Mouse (Mus musculus): Measurements from ENCODE around the gene Gm20388.

Gm20388 gene

DNA sequence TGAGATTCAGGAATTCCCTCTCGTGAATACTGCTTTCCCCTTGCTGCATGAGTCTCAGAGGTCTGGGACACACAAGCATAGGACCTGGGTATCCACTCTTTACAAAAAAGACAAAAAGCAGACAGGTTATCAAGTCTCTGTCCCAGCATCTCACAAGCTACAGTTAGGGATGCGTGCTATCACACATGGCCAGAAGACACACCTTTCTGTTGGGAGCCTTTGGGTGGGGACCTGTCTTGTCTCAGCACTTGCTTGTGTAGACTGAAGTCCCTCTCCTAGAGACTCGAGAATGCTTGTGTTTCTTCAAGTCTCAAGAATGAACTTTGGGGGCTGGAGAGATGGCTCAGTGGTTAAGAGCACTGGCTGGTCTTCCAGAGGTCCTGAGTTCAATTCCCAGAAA is 2002.2 kb downstream of the Gm20388 start:
- no peak for DNase-seq (ENCODE audit: extremely low spot score, low read depth, low spot score)

GRCm38 (mm10) chr8:121913378-121913777 is 2002.7 kb downstream of the Gm20388 start:
- DNase-seq (ENCODE audit: extremely low spot score, low read depth, low spot score): no peak

GRCm38 (mm10) chr8:121919158-121919557 is 2008.5 kb downstream of the Gm20388 start:
- no peak for DNase-seq (ENCODE audit: extremely low spot score, low read depth, low spot score)

GRCm38 (mm10) chr8:121919731-121920130 is 2009.1 kb downstream of the Gm20388 start:
- no peak for DNase-seq (ENCODE audit: extremely low spot score, low read depth, low spot score)

DNA sequence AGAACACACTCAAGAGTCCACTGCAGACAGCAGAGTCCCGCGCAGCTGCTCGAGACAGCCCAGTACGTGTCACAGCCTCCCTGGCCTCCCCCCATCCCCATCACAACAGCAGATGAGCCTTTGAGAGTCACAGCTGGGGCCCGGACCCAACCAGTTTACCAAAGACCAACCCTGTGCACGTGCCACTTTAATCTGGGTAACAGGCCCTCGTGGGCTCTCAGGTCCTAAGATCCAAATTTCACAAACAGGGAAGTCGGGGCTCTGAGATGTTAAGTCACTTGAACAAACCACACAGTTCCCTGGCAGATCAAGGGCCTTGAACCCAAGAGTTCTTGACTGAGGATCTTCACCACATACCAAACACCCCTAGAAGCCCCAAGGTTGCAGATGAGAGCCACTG is 2010.9 kb downstream of the Gm20388 start:
- no peak for DNase-seq (ENCODE audit: extremely low spot score, low read depth, low spot score)

DNA sequence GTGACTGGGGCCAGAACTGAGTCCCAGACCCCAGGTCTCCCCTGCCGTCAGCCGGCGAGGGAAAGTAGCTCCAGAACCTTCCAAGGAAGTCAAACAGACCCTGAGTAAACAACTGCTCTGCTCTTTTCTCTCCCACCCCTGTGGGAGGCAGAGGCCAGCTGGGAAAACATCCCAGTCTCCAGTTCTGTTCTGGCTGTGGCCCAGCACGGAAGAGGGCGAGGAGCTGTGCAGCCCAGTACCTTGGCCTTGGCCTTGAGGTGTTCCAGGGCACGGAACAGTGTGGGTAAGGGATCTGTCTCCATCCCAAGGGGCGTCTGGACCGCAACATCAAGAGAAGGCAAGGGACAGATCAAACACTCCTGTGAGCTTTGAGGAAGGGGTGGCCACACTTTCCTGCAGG is 2011.5 kb downstream of the Gm20388 start:
- DNase-seq (ENCODE audit: extremely low spot score, low read depth, low spot score): no peak

DNA sequence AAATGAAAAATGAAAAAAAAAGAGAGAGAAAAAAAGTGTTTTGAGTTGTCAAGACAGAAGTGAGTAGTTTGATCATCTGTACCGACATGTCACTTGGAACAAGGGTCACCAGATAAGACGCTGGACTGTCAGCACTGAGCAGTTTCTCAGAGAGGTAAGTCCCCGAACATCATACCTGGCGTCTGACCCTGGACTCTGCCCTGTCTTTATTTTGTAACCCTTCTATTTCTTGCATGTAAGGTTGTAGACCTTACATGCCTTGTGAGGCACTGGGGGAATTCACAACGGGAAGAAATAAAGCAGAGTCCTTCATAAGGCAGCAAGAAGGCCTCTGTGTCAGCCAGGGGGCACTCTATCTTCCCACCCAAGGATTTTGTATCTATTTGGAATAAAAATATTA is 2014.0 kb downstream of the Gm20388 start:
- no peak for DNase-seq (ENCODE audit: extremely low spot score, low read depth, low spot score)

DNA sequence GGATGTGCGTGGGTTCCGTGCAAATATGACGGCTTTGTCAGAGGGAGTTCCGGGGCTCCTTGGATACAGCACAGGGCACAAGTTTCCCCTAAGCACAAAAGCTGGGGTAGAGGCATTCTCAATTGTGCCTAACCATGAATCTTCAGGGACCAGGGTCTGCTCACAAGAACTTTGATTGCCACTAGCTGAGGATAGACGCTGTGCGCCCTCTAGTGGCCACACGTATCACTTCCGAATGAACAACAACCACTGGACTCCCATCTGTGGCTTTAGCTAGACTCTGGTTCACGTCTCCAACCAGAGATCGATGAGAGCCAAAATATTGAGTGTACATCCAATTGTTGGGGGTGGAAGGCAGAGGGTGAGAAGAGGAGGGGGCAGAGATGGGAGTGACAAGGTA is 2015.0 kb downstream of the Gm20388 start:
- DNase-seq (ENCODE audit: extremely low spot score, low read depth, low spot score): peak; percentile 73

GRCm38 (mm10) chr8:121926266-121926665 is 2015.6 kb downstream of the Gm20388 start:
- DNase-seq (ENCODE audit: extremely low spot score, low read depth, low spot score): no peak

- no peak for DNase-seq (ENCODE audit: extremely low spot score, low read depth, low spot score)
Measured at GRCm38 (mm10) chr8:121927316-121927715, 2016.7 kb downstream of the Gm20388 start.

- DNase-seq (ENCODE audit: extremely low spot score, low read depth, low spot score): no peak
Measured at GRCm38 (mm10) chr8:121930047-121930446, 2019.4 kb downstream of the Gm20388 start.

GRCm38 (mm10) chr8:121931571-121931970 is 2020.9 kb downstream of the Gm20388 start:
- DNase-seq (ENCODE audit: extremely low spot score, low read depth, low spot score): no peak

DNA sequence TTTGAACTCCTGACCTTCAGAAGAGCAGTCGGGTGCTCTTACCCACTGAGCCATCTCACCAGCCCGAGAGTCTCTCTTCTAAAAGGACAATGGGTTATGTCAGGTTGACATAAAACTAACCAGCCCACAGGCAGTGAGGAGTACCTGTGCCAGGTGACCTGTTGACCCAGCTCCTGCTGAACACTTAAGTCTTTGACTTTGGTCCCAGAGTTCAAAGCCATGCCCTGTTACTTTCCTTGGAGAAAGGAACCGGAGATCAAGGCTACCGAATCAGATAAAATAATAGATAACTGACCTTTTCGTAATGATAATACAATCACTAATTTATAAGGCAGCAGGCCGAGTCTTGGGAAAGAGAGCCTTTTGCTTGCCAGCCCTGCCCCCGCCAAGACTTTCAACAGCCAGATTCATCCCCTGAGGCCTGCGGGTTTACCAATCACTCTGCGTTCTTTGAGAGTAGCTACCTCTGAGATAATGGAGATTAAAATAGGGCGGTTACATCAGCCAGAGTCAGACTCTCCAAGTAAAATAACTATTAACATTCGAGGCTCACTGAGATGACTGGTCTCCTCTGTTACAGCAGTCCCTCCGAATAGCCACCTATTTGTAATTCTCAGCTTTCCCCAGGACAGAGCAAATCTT is 2021.5 kb downstream of the Gm20388 start:
- no peak for DNase-seq (ENCODE audit: extremely low spot score, low read depth, low spot score)

GRCm38 (mm10) chr8:121932668-121933520 is 2022.3 kb downstream of the Gm20388 start:
- no peak for DNase-seq (ENCODE audit: extremely low spot score, low read depth, low spot score)

GRCm38 (mm10) chr8:121934506-121934905 is 2023.9 kb downstream of the Gm20388 start:
- DNase-seq (ENCODE audit: extremely low spot score, low read depth, low spot score): no peak

DNA sequence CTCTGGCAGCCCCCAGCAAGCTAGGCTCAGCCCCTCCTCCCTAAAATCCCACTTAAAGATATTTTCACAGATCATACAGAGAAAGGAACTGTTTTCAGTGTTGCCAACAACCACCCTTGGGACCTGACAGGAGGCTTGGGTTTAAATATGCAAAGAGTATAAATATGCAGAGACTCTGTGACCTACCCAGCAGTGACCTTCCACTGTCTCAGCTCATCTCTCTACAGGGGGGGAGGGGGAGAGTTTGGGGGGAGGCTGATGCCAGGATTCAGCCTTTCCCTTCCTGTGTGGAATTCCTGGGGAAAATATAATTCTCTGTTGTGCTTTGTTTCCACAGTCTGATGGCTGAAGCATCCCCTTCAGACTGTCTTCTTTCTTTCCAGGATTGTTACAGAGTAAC is 2024.3 kb downstream of the Gm20388 start:
- no peak for DNase-seq (ENCODE audit: extremely low spot score, low read depth, low spot score)

- no peak for DNase-seq (ENCODE audit: extremely low spot score, low read depth, low spot score)
Measured at GRCm38 (mm10) chr8:121935341-121936294, 2025.0 kb downstream of the Gm20388 start.

- no peak for DNase-seq (ENCODE audit: extremely low spot score, low read depth, low spot score)
Measured at GRCm38 (mm10) chr8:121936391-121936790, 2025.8 kb downstream of the Gm20388 start.

- no peak for DNase-seq (ENCODE audit: extremely low spot score, low read depth, low spot score)
Measured at GRCm38 (mm10) chr8:121938732-121939131, 2028.1 kb downstream of the Gm20388 start.

- DNase-seq (ENCODE audit: extremely low spot score, low read depth, low spot score): no peak
Measured at GRCm38 (mm10) chr8:121943057-121943540, 2032.5 kb downstream of the Gm20388 start.

GRCm38 (mm10) chr8:121943716-121944115 is 2033.1 kb downstream of the Gm20388 start:
- DNase-seq (ENCODE audit: extremely low spot score, low read depth, low spot score): no peak
